Mouse (Mus musculus) liver, embryonic 14.5 days (tissue): ENCODE data around the gene Lkaaear1.

Experiments
- CTCF ChIP-seq: IDR thresholded peaks from 2 replicates; pipeline ENCODE4 v1.5.1; 2016; ENCODE audit warnings: antibody characterized with exemption, low read depth, control low read depth
- EP300 ChIP-seq: IDR thresholded peaks from 2 replicates; pipeline ENCODE4 v1.6.1; 2016; ENCODE audit warnings: antibody characterized with exemption, low read depth

DNA sequence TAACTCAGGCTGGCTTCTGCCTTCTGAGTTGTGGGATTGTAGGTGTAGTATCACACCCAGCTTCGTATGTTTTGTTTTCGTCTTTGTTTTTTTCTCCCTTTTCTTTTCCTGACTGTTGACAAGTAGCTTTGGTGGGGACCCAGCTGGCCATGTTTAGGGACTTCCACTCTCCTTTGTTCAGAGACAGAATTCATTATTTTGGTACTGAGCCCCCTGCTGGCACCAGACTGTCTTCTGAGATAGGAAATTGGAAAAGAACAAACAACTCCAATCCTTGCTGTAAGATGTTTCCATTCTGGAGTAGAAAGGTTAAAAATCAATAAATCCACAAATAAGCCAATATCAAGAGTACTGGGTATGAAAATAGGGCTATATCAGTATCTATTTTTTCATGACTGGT lies 21.8 kb downstream of the Lkaaear1 start:
- TF ChIP-seq CTCF (no peak), EP300 (no peak)
